Mouse (Mus musculus) midbrain, embryonic 11.5 days (tissue): ENCODE results near the gene Cacna1c. TPM values are rescaled to one million over a fixed set of nuclear protein-coding genes. Genes with fewer than 3 reads are reported as not detected.
"Not testable (repeated sequence)": the region's sequence is repeated elsewhere in the genome, so short reads cannot be mapped to it uniquely, and the experiment has no call there.

Experiments
- ATAC-seq: fragments of 200-750 bp; cut with Nextera tagmentation; 2 replicates; pipeline ENCODE4 v1.8.0; 2017; ENCODE audit warnings: moderate TSS enrichment, moderate library complexity; ENCODE audit not compliant: low FRiP score
- DNase-seq: peaks from one replicate; pipeline ENCODE4 v3.0.0; 2015; ENCODE audit warnings: low spot score; ENCODE audit errors: missing footprints
- H3K27ac ChIP-seq: fragments of 300-500 bp; sonication (generic); 2 replicates; pipeline ENCODE4 v1.5.1; 2014; ENCODE audit warnings: low read depth, low read length
- H3K27me3 ChIP-seq: fragments of 300-500 bp; sonication (generic); 2 replicates; pipeline ENCODE4 v1.6.1; 2014; ENCODE audit warnings: mild to moderate bottlenecking, low read length, moderate library complexity, mixed read lengths; ENCODE audit not compliant: control insufficient read depth, insufficient read depth
- H3K36me3 ChIP-seq: fragments of 300-500 bp; sonication (generic); 2 replicates; pipeline ENCODE4 v1.6.1; 2014; ENCODE audit warnings: mild to moderate bottlenecking, low read length, moderate library complexity, mixed read lengths; ENCODE audit not compliant: control insufficient read depth, insufficient read depth
- H3K4me1 ChIP-seq: fragments of 300-500 bp; sonication (generic); 2 replicates; pipeline ENCODE4 v1.6.1; 2014; ENCODE audit warnings: low read length; ENCODE audit not compliant: control insufficient read depth, insufficient read depth
- H3K4me2 ChIP-seq: fragments of 300-500 bp; sonication (generic); 2 replicates; pipeline ENCODE4 v1.6.1; 2014; ENCODE audit warnings: mild to moderate bottlenecking, moderate library complexity
- H3K4me3 ChIP-seq: fragments of 300-500 bp; sonication (generic); 2 replicates; pipeline ENCODE4 v1.5.1; 2014; ENCODE audit warnings: low read depth, low read length
- H3K9ac ChIP-seq: fragments of 300-500 bp; sonication (generic); 2 replicates; pipeline ENCODE4 v1.6.1; 2014; ENCODE audit warnings: low read length
- H3K9me3 ChIP-seq: fragments of 300-500 bp; sonication (generic); 2 replicates; pipeline ENCODE4 v1.6.1; 2016; ENCODE audit warnings: low read length; ENCODE audit not compliant: control insufficient read depth
- WGBS: fragments of 180-500 bp; shearing (Covaris S2); extraction: QIAGEN DNeasy Blood & Tissue Kit; methylation state at CpG from one replicate; pipeline ENCODE4 v1.1.7; 2014; 5-methylcytosine and 5-hydroxymethylcytosine counted together
- polyA plus RNA-seq: library from polyadenylated mRNA; unstranded; fragments of >200 nt; fragmentation: Nextera tagmentation; extraction: Ambion mirVana; gene quantifications from 2 replicates; pipeline ENCODE4 v1.2.1, GENCODE M21; 2014

Gene Cacna1c
- polyA plus RNA-seq, 1 experiment from 2014 or later: 2.1 TPM

DNA sequence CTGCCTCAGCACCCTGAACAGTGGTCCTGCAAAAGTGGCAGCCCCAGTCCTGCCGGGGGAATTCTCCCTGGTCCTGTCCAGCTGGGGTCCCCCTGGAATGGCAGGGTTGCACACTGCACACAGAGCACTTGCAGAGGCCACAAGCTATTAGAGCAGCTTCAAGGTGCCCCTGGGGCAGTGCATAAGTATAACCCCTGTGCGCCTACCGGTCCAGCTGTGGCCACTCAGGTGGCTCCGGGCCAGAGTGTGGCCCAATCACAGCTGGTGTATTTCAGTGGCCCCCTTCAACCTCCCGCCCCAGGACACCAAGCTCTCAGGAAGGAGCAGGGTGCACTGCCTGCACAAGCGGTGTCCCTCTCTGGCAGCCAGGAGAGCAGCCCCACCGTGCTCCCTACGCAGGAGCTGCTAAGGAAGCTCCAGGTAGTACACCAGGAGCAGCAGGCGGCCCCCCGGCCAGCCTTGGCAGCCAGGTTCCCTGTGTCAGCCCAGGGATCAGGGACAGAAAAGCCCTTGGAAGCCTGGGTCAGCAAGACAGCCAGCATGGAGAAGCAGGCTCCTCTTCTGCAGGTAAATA is 18.9 kb upstream of the Cacna1c start:
- Histone ChIP-seq H3K36me3 (peaks cover 4% of the 10 kb centered on the region), H3K9ac (no peak overlapping the region), H3K4me1 (no peaks in the 10 kb centered on the region), H3K27ac (no peak overlapping the region), H3K27me3 (no peaks in the 10 kb centered on the region), H3K4me2 (no peak overlapping the region), H3K4me3 (no peak overlapping the region), H3K9me3 (no peaks in the 10 kb centered on the region)
- DNase-seq (no peak), ATAC-seq (no peak)
- WGBS: 91% methylated on average over 10 of the region's 10 CpGs

GRCm38 (mm10) chr6:119214190-119214589 is 18.0 kb upstream of the Cacna1c start:
- no peak overlapping the region for H3K4me2 ChIP-seq
- H3K27ac ChIP-seq: no peak overlapping the region
- no peak overlapping the region for H3K4me3 ChIP-seq
- H3K27me3 ChIP-seq: no peaks in the 10 kb centered on the region
- peaks cover 4% of the 10 kb centered on the region for H3K36me3 ChIP-seq
- no peak for DNase-seq
- no peak for ATAC-seq
- WGBS: 93% methylated on average over 6 of the region's 6 CpGs
- no peaks in the 10 kb centered on the region for H3K9me3 ChIP-seq
- H3K9ac ChIP-seq: no peak overlapping the region
- no peaks in the 10 kb centered on the region for H3K4me1 ChIP-seq

DNA sequence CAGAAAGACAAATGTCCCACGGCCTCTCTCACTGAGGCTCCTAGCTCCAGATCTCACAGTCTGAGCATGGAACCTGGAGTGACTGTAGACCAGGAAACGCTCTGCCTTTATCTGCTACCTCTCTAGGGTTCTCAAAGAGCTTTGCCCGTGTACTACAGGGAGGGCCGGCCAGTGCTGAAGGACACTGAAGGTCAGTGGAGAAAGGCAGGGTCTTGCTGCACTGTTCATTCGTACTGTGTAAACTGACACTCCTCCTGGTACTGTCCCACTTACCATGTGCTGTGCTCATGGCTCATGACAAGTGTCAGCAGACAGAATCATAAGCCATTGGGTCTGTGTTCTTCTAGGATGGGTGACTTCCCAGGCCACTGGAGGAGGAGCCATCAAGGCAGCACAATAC is 17.2 kb upstream of the Cacna1c start:
- H3K4me1 ChIP-seq: no peaks in the 10 kb centered on the region
- 91% methylated on average over 5 of the region's 5 CpGs for WGBS
- H3K9me3 ChIP-seq: no peaks in the 10 kb centered on the region
- no peak for ATAC-seq
- no peak overlapping the region for H3K27ac ChIP-seq
- H3K9ac ChIP-seq: no peak overlapping the region
- H3K4me3 ChIP-seq: no peak overlapping the region
- peaks cover 4% of the 10 kb centered on the region for H3K36me3 ChIP-seq
- no peak for DNase-seq
- H3K27me3 ChIP-seq: no peaks in the 10 kb centered on the region
- H3K4me2 ChIP-seq: no peak overlapping the region

- ATAC-seq, H3K27me3 ChIP-seq: not testable (repeated sequence)
- WGBS: 91% methylated on average over 7 of the region's 7 CpGs
Observed at GRCm38 (mm10) chr6:119206006-119206405, 9.8 kb upstream of the Cacna1c start.

DNA sequence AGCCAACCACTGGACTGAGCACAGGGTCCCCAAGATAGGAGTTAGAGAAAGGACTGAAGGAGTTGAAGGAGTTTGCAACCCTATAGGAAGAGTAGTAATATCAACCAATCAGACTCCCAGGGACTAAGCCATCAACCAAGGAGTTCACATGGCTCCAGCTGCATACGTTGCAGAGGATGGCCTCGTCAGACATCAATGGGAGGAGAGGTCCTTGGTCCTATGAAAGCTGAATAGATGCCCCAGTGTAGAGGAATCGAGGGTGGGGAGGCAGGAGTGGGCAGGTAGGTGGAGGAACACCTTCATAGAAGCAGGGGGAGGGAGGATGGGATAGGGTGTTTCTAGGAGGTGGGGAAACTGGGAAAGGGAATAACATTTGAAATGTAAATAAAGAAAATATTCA is 8.7 kb upstream of the Cacna1c start:
- Histone ChIP-seq H3K9ac (no peak overlapping the region), H3K4me3 (no peak overlapping the region), H3K4me1 (peaks cover 3% of the 10 kb centered on the region; the same call in 1 of the 2 replicates), H3K27me3 (no peaks in the 10 kb centered on the region), H3K4me2 (no peak overlapping the region), H3K9me3 (no peaks in the 10 kb centered on the region), H3K27ac (no peak overlapping the region), H3K36me3 (peaks cover 6% of the 10 kb centered on the region; the same call in 1 of the 2 replicates)
- no peak for ATAC-seq
- no peak for DNase-seq
- 63% methylated on average over 3 of the region's 3 CpGs for WGBS

More at GRCm38 (mm10) chr6:119206006-119206405, 9.8 kb upstream of the Cacna1c start:
- H3K4me3 ChIP-seq, DNase-seq, H3K4me1 ChIP-seq, H3K9me3 ChIP-seq, H3K27ac ChIP-seq, H3K4me2 ChIP-seq, H3K36me3 ChIP-seq, H3K9ac ChIP-seq: not testable (repeated sequence)

DNA sequence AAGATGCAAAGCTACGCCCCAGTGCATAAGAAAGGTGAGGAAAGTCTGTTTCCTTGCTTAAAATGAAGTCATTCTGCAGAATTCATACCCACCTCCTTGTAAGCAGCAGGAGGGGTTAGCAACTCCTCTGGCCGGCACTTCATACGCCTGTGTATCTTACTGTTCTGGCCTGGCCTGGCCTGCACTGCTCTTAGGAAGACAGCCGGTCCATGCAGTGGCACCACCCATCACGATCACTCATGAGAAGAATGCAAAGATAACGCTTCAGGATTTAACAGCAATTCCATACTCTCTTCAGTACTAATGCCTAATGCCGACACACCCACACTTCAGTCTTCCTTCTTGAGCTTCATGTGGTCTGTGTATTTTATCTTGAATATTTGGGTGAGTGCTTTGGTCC is 8.1 kb upstream of the Cacna1c start:
- peaks cover 6% of the 10 kb centered on the region; the same call in 1 of the 2 replicates for H3K36me3 ChIP-seq
- H3K4me1 ChIP-seq: peaks cover 8% of the 10 kb centered on the region
- no peak overlapping the region for H3K4me3 ChIP-seq
- no peak for DNase-seq
- WGBS: 91% methylated on average over 7 of the region's 7 CpGs
- no peak overlapping the region for H3K4me2 ChIP-seq
- H3K9ac ChIP-seq: no peak overlapping the region
- H3K9me3 ChIP-seq: no peaks in the 10 kb centered on the region
- no peak for ATAC-seq
- no peak overlapping the region for H3K27ac ChIP-seq
- H3K27me3 ChIP-seq: no peaks in the 10 kb centered on the region

DNA sequence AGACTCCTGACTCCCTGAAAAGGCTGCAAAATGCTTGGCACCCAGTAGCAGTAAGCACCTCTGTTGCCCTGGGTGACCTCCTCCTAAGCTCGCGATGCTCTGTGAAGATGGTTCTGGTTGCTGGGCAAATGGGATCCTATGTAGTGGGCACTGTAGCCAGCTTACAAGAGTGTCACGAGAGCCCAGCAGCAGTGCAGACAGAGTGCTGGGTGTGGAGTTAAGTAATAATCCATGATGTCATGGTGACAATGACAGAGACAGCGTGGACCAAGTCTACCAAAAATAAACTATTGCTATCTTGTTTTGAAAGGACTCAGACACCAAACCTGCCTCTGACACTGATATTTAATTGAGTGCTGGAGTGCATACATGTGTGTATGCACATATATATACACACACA is 5.4 kb upstream of the Cacna1c start:
- H3K4me1 ChIP-seq: peaks cover 21% of the 10 kb centered on the region
- H3K4me3 ChIP-seq: no peak overlapping the region
- no peak overlapping the region for H3K27ac ChIP-seq
- H3K27me3 ChIP-seq: no peaks in the 10 kb centered on the region
- no peak overlapping the region for H3K9ac ChIP-seq
- H3K4me2 ChIP-seq: no peak overlapping the region
- no peaks in the 10 kb centered on the region for H3K9me3 ChIP-seq
- WGBS: 92% methylated on average over 4 of the region's 4 CpGs
- peaks cover 6% of the 10 kb centered on the region; the same call in 1 of the 2 replicates for H3K36me3 ChIP-seq
- ATAC-seq (no peak), DNase-seq (no peak)

GRCm38 (mm10) chr6:119200362-119200761 is 4.1 kb upstream of the Cacna1c start:
- Histone ChIP-seq H3K4me2 (no peak overlapping the region), H3K36me3 (peaks cover 6% of the 10 kb centered on the region; the same call in 1 of the 2 replicates), H3K4me3 (no peak overlapping the region), H3K27ac (no peak overlapping the region), H3K9me3 (no peaks in the 10 kb centered on the region), H3K4me1 (peaks cover 20% of the 10 kb centered on the region), H3K27me3 (no peaks in the 10 kb centered on the region), H3K9ac (no peak overlapping the region)
- DNase-seq: no peak
- WGBS: 85% methylated on average over 5 of the region's 5 CpGs
- no peak for ATAC-seq

DNA sequence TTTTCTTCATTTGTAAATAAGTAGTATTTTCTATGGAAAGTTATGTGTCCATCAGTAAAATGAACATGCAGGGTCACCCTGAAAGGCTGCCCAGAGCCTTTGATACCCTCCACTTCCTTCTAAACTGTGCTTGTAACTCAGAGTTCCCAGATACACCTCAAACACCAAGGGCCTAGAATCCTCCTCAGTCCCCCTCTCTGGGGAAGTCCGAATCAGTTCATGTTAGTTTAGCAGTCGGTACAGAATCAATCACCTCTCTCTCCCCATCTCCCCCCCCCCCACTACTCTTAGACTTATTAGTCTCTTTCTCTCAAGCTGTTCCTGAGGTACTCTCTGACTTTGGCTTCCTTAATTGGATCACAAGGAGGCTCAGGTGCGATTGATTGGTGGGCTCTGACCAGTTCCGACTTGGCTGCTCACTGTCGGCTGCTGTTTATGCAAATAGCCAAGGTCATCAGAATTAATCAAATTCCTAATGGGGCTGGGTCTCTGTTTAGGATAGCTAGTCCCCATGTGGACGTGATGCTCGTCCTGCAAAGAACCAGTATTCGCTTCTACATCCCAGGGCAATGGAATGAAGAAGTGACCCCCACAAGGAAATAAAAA is 3.2 kb upstream of the Cacna1c start:
- Histone ChIP-seq H3K36me3 (peaks cover 6% of the 10 kb centered on the region), H3K27ac (peak overlapping the region; percentile 30; the same call in 1 of the 2 replicates), H3K9ac (0 out of 2 replicates have a peak overlapping the region, but pooled peaks have one; percentile 9), H3K4me1 (peaks cover 18% of the 10 kb centered on the region), H3K4me2 (no peak overlapping the region), H3K9me3 (no peaks in the 10 kb centered on the region), H3K27me3 (no peaks in the 10 kb centered on the region), H3K4me3 (no peak overlapping the region)
- 37% methylated on average over 8 of the region's 8 CpGs for WGBS
- peak; percentile 89 for DNase-seq
- ATAC-seq: peak; percentile 70
